Mouse (Mus musculus): ENCODE data around the gene Wnt6.

Wnt6 gene

GRCm38 (mm10) chr1:74778934-74779486 lies 7.3 kb downstream of the Wnt6 start:
- no peak for DNase-seq

GRCm38 (mm10) chr1:74782045-74782444 lies 10.4 kb downstream of the Wnt6 start:
- DNase-seq: no peak

- no peak for DNase-seq
Observed at GRCm38 (mm10) chr1:74783554-74783953, 11.9 kb downstream of the Wnt6 start.

GRCm38 (mm10) chr1:74784041-74784759 lies 12.5 kb downstream of the Wnt6 start:
- DNase-seq: peak in 1 of 2 experiments; percentile 21

- peak; percentile 58 to 67 for DNase-seq
Observed at GRCm38 (mm10) chr1:74787846-74788245, 16.2 kb downstream of the Wnt6 start.

DNA sequence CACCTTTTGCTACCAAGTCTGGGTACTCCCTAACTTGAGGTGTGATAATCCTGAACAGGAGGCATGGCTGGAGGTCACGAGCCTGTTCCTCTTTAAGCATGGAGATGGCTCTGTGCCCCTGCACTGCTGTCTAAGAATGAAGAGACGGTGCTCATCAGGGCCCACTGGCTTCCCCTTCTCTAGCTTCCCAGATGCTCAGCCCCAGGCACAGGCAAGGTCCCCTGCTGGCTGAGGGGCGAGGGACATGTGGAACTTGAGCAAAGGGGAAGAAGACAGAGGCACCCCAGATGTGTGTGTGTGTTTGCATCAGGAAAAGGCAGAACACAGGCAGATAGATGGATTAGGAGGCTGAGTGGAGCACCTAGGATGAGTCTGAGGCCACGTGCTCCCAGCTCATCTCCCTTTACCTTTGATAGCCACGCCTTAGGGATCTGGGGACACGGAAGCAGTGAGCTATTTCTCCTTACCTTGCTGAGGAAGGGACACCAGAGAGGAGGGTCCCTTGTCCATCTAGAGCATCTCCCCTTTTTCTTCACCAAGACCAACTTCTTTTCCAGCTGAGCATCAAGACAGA lies 17.0 kb downstream of the Wnt6 start:
- DNase-seq: no peak

- no peak for DNase-seq
Observed at GRCm38 (mm10) chr1:74790095-74790494, 18.4 kb downstream of the Wnt6 start.

- DNase-seq: no peak
Observed at GRCm38 (mm10) chr1:74791249-74791648, 19.6 kb downstream of the Wnt6 start, which contains the start of gene Wnt10a. TSS of gene Wnt10a (plus strand) at chr1:74791516.

DNA sequence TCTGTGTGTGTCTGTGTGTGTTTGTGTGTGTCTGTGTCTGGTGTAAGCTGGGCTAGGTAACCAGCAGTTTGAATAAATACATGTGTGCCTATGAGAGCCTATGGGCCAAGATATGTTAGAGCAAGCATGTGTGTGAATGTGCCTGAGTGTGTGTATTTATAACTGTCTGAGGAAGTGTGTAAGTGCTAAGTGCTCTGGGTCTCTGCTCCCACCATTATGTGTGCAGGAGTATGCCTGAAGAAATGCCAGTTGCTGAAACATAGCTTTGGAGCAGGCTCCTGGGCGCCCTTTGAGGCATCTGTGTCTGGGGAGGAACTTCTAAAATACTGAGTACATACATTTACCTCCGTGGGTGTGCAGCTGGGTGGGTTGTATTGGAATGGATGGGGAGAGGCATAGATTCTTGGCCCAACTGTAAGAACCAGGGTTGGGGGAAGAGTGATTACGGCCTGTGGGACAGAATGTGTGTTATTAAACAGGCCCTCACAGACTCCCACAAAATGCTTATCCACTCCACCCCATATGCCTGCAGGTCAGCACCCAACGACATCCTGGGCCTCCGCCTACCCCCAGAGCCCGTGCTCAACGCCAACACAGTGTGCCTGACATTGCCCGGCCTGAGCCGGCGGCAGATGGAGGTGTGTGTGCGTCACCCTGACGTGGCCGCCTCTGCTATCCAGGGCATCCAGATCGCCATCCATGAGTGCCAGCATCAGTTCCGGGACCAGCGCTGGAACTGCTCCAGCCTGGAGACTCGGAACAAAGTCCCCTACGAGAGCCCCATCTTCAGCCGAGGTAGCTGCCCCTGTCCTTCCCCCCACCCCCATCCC lies 21.4 kb downstream of the Wnt6 start:
- DNase-seq: no peak

- DNase-seq: no peak
Observed at GRCm38 (mm10) chr1:74794487-74795144, 22.9 kb downstream of the Wnt6 start.

DNA sequence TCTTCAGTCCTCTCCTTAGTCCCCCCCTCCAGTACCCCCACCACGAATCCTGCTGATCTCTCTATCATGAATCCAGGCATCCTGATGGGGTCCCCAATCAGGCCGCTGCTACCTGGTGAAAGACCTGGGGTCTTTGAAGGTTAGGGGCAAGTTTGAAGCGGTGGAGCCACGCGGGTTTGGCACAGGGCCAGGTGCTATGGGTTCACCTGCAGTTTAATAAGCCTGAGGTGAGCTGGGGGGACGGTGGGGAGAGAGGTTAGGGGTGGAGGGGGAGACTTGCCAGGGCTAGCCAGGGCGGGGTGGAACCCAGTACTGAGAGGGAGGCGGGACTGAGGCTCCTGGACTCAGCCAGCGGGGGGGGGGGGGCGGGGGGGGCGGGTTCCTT lies 23.4 kb downstream of the Wnt6 start:
- no peak for DNase-seq

DNA sequence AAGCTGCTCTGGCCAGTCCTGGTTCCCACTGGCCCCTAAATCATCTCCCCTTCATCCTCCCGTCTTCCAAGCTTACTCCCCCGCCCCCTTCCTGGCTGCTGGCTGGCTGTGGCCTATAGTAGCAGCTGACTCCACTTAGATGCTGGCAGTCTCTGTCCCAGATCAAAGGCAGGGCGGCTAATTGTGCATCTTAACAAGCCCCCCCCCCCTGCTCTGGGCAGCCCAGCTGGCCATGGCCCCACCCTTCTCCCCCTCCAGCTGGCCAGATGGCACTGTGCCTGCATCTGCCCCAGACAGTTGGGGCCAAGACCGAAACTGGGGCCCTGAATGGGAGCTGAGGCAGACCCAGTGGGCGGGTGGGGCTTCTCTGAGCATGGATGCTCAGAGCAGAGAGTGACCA lies 25.8 kb downstream of the Wnt6 start:
- no peak for DNase-seq

GRCm38 (mm10) chr1:74800424-74800888 lies 28.8 kb downstream of the Wnt6 start:
- peak in 1 of 2 experiments; percentile 32 for DNase-seq

DNA sequence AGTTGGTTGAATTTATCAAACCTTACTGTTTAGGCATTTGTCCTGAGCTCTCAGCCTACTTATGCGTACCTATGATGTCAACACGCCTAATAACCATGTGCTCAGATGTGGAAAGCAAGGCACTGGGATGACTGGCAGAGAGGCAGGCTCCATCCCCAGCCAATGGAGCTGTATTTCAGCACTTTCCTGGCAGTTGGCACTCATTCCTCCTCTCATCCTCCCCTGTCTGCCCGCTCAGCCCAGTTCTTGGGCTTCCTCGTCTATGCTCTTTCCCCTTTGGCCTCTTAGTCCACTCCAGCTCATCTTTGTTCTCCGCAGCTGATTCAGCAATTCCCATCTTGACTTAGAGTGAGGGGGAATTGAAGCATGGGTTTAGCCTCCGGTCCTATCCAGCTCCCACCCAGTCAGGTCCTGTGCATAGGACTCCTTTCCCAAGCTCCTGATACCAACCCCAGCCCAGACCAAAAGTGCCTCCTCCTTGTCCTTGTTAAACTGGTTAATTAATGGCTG lies 30.0 kb downstream of the Wnt6 start:
- DNase-seq: no peak

DNA sequence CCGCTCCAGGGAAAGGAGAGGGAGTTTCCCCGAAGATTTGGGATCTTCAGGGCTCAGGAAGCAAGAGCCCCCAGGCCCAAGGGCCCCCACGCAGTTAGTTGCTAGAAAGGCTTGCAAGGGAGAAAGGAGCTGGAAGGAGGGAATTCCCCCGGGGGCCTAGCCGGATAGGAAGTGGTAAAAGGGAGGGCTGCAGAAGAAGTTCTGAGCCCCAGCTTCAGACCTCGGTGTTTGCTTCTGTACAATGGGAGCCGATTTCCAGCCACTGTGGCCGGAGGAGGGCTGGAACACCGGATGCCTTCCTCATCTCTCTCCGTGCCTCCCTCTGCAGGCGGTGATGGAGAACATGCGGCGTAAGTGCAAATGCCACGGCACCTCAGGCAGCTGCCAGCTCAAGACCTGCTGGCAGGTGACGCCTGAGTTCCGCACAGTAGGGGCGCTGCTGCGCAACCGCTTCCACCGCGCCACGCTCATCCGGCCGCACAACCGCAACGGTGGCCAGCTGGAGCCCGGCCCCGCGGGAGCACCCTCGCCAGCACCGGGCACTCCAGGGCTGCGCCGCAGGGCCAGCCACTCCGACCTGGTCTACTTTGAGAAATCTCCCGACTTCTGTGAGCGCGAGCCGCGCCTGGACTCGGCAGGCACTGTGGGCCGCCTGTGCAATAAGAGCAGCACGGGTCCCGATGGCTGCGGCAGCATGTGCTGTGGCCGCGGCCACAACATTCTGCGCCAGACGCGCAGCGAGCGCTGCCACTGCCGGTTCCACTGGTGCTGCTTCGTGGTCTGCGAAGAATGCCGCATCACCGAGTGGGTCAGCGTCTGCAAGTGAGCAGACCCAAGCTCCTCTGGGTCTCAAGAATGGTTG lies 31.3 kb downstream of the Wnt6 start:
- DNase-seq: peak; percentile 81 to 85

- no peak for DNase-seq
Observed at GRCm38 (mm10) chr1:74804211-74804870, 32.6 kb downstream of the Wnt6 start.

DNA sequence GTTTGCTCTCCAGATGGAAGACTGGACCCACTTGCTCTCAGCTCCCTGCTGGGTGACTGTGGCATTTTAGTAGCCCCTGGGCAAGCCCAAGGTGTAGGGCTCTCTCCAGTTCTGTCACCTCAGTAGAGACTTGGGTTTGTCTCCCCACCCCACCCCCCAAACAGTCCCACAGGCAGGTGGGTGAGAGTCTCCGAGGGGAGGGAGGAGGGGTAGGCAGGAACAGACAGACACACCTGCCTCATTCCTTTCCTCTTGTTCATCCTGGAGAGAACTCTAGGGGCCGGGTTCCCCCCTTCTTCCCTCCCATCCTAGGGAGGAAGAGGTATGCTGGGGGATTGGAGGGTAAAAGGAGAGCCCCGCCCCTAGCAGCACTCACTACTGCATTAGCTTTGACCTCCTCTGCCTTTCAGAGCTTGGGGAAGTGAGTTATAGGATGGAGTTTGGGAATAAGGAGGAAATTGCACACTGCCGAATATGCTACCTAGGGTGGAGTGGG lies 33.7 kb downstream of the Wnt6 start:
- no peak for DNase-seq

GRCm38 (mm10) chr1:74805843-74806242 lies 34.2 kb downstream of the Wnt6 start:
- no peak for DNase-seq

GRCm38 (mm10) chr1:74806360-74807311 lies 34.9 kb downstream of the Wnt6 start:
- DNase-seq: peak in 1 of 2 experiments; percentile 57

Measured in thymus, postnatal 36 days (tissue).